Comparison of ENCODE assay signal across 13 mouse cellular contexts in the genomic region with DNA sequence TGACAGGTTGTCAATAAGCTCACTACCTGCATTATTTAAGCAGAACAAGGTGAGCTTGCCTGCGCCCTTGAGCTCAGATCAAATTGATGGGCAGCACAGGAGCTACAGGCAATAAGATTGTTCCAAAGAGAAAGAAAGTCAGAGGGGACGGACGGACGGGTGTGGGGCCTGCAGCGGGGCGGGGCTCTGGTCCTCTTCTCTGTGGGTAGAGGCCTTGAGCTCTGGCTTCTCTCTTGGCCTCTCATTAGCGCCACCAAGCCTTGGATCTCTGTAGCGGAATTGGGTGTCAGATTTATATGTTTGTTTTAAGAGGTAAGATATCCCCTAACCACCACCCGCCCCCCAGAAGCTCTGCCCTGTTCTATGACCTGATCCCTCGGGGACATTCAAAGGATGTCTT.
DNase-seq lines count a peak whose midpoint lies in the region; ATAC-seq lines count a peak whose summit lies in the region.
"Had no signal": no experiment of that assay in that cellular context is flagged by ENCODE, and none has a peak within 500 bp of the region (broad histone marks: within the 10 kb centered on the region; RNA-seq: fewer than 3 reads in every experiment).

No protein-coding gene starts in this region.

- H3K4me3 ChIP-seq in heart, embryonic 11.5 days (ENCODE audit: low read depth, low read length), result no peak overlapping the region
- H3K4me3 ChIP-seq in midbrain, embryonic 13.5 days (replicated peaks), result no peak overlapping the region
- H3K4me3 ChIP-seq in midbrain, embryonic 11.5 days (ENCODE audit: low read depth, low read length), result no peak overlapping the region
- no peak overlapping the region for H3K4me3 ChIP-seq in hindbrain, embryonic 16.5 days (ENCODE audit: low read length)
- H3K4me3 ChIP-seq: embryonic facial prominence, embryonic 15.5 days; megakaryocyte, embryonic 14.5 days had no signal

- no peaks in the 10 kb centered on the region for H3K27me3 ChIP-seq in heart, embryonic 11.5 days (ENCODE audit: control insufficient read depth, insufficient read depth, low read length)
- 0 out of 2 replicates have a peak, but pooled peaks cover 9% of the 10 kb centered on the region for H3K27me3 ChIP-seq in midbrain, embryonic 13.5 days
- H3K27me3 ChIP-seq in midbrain, embryonic 11.5 days (ENCODE audit: control insufficient read depth, insufficient read depth, low read length), result no peaks in the 10 kb centered on the region
- no peaks in the 10 kb centered on the region for H3K27me3 ChIP-seq in hindbrain, embryonic 16.5 days (replicated peaks; ENCODE audit: control insufficient read depth, insufficient read depth, low read length)
- H3K27me3 ChIP-seq: embryonic facial prominence, embryonic 15.5 days; megakaryocyte, embryonic 14.5 days had no signal

- WGBS in heart, embryonic 11.5 days (ENCODE audit: insufficient replicate concordance), result 29% methylated on average over 10 of the region's 10 CpGs
- WGBS in midbrain, embryonic 13.5 days, result 50% methylated on average over 10 of the region's 10 CpGs
- WGBS in midbrain, embryonic 11.5 days, result 44% methylated on average over 10 of the region's 10 CpGs
- 48% methylated on average over 10 of the region's 10 CpGs for WGBS in hindbrain, embryonic 16.5 days

- DNase-seq in heart, adult 8-10 months (ENCODE audit: low spot score), result no peak
- no peak for DNase-seq in midbrain, embryonic 11.5 days (ENCODE audit: low spot score, missing footprints)
- DNase-seq in ovary, postnatal 10 days (ENCODE audit: low spot score), result no peak
- DNase-seq in cerebellum, adult 9-11 months, result no peak
- DNase-seq: kidney, adult 11 months; thymus, adult 2 months had no signal

- no peaks in the 10 kb centered on the region for H3K36me3 ChIP-seq in heart, embryonic 11.5 days (ENCODE audit: control insufficient read depth, insufficient read depth, low read length)
- no peaks in the 10 kb centered on the region for H3K36me3 ChIP-seq in midbrain, embryonic 13.5 days
- no peaks in the 10 kb centered on the region for H3K36me3 ChIP-seq in midbrain, embryonic 11.5 days (ENCODE audit: control insufficient read depth, insufficient read depth, low read length)
- no peaks in the 10 kb centered on the region for H3K36me3 ChIP-seq in hindbrain, embryonic 16.5 days (ENCODE audit: control insufficient read depth, insufficient read depth, low read length)
- H3K36me3 ChIP-seq: embryonic facial prominence, embryonic 15.5 days had no signal

- H3K27ac ChIP-seq in heart, embryonic 11.5 days (ENCODE audit: low read depth, low read length), result peak overlapping the region; percentile 79
- peak overlapping the region; percentile 76 for H3K27ac ChIP-seq in midbrain, embryonic 13.5 days
- H3K27ac ChIP-seq in midbrain, embryonic 11.5 days (ENCODE audit: low read depth, low read length), result no peak overlapping the region
- H3K27ac ChIP-seq in hindbrain, embryonic 16.5 days (ENCODE audit: low read depth, low read length), result peak overlapping the region; percentile 46
- H3K27ac ChIP-seq: embryonic facial prominence, embryonic 15.5 days; liver, embryonic 14.5 days had no signal

- H3K4me2 ChIP-seq in heart, embryonic 11.5 days, result no peak overlapping the region
- H3K4me2 ChIP-seq in midbrain, embryonic 13.5 days (replicated peaks), result peak overlapping the region; percentile 15; the same call in 1 of the 2 replicates
- H3K4me2 ChIP-seq in midbrain, embryonic 11.5 days, result no peak overlapping the region
- H3K4me2 ChIP-seq in hindbrain, embryonic 16.5 days (ENCODE audit: low read length), result no peak overlapping the region
- H3K4me2 ChIP-seq: embryonic facial prominence, embryonic 15.5 days had no signal

- ATAC-seq in heart, embryonic 11.5 days (replicated peaks; ENCODE audit: insufficient number of reproducible peaks, low FRiP score, low TSS enrichment), result no peak
- no peak for ATAC-seq in midbrain, embryonic 13.5 days
- ATAC-seq in midbrain, embryonic 11.5 days (ENCODE audit: low FRiP score), result no peak
- ATAC-seq in hindbrain, embryonic 16.5 days, result no peak
- ATAC-seq: lung, postnatal 0 days had no signal

- H3K9me3 ChIP-seq in heart, embryonic 11.5 days (replicated peaks; ENCODE audit: control insufficient read depth, low read length), result no peaks in the 10 kb centered on the region
- H3K9me3 ChIP-seq in midbrain, embryonic 13.5 days, result no peaks in the 10 kb centered on the region
- no peaks in the 10 kb centered on the region for H3K9me3 ChIP-seq in midbrain, embryonic 11.5 days (ENCODE audit: control insufficient read depth, low read length)
- no peaks in the 10 kb centered on the region for H3K9me3 ChIP-seq in hindbrain, embryonic 16.5 days (ENCODE audit: control insufficient read depth, low read length)
- H3K9me3 ChIP-seq: embryonic facial prominence, embryonic 15.5 days had no signal

- H3K4me1 ChIP-seq in heart, embryonic 11.5 days (ENCODE audit: control insufficient read depth, insufficient read depth, low read length), result peaks cover 5% of the 10 kb centered on the region; the same call in 1 of the 2 replicates
- peaks cover 27% of the 10 kb centered on the region for H3K4me1 ChIP-seq in midbrain, embryonic 13.5 days (replicated peaks)
- peaks cover 9% of the 10 kb centered on the region; the same call in 1 of the 2 replicates for H3K4me1 ChIP-seq in midbrain, embryonic 11.5 days (ENCODE audit: control insufficient read depth, insufficient read depth, low read length)
- peaks cover 6% of the 10 kb centered on the region for H3K4me1 ChIP-seq in hindbrain, embryonic 16.5 days (ENCODE audit: control insufficient read depth, insufficient read depth, low read depth, low read length)
- H3K4me1 ChIP-seq: embryonic facial prominence, embryonic 15.5 days; megakaryocyte, embryonic 14.5 days had no signal

- H3K9ac ChIP-seq in heart, embryonic 11.5 days (ENCODE audit: low read depth, low read length), result no peak overlapping the region
- no peak overlapping the region for H3K9ac ChIP-seq in midbrain, embryonic 13.5 days (replicated peaks)
- no peak overlapping the region for H3K9ac ChIP-seq in midbrain, embryonic 11.5 days (ENCODE audit: low read length)
- H3K9ac ChIP-seq in hindbrain, embryonic 16.5 days (ENCODE audit: low read depth, low read length), result no peak overlapping the region
- H3K9ac ChIP-seq: embryonic facial prominence, embryonic 15.5 days; liver, embryonic 14.5 days had no signal
